Mouse (Mus musculus) megakaryocyte, embryonic 14.5 days (primary cell): ENCODE measurements around the gene Sympk.

Source experiments
- FLI1 ChIP-seq: IDR thresholded peaks from 2 replicates; pipeline ENCODE4 v1.6.1; 2012; ENCODE audit warnings: low read length, inconsistent platforms, mixed read lengths
- GATA1 ChIP-seq: IDR thresholded peaks from 3 replicates; pipeline ENCODE4 v1.6.1; 2012; ENCODE audit warnings: mixed read lengths, low read length, inconsistent platforms, borderline replicate concordance

DNA sequence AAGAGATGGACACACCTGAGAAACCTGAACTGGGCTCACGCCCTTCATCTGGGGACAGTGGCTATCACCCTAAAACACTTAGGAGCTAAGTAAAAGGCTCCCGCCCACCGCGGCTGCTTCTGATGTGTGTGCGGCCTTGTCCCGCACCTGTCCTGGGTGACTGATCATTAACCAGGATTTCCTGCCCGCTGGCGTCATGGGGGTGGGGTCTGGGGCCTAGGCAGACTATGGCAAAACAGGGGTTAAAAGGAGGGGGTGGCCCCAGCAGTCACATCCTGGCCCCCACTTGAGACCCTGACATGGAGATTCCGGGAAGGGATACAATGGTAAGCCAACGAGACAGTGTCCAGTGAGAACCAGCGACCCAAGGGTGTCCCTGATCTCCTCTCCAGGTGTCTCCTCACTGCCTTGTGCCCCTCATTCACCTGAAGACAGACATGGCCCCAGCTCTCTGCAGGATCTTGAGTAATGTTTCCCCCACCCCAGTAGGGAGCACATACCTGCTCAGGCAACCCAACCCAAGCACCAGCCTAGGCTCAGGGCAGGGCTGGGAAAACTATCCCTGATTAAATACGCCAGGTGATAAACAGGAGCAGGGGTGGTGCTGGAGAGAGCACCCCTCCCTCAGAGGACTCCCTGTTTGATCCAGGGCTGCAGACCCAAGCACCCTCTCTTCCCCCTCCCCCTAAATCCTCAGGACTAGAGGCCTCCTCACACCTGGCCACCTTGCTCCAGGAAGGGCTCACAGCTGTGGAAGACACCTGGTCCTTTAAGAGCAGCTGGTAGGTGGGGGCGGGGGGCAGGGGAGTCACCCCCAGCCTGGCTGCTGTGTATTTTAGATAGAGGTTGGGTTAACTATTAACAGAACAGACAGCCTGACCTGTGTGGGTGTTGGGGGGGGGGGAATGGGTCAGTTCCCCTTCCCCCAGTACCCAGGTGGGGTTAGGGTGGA is 16.9 kb upstream of the Sympk start:
- TF ChIP-seq GATA1 = no peak
- no peak for TF ChIP-seq FLI1
